ENCODE assay signal across 8 mouse cellular contexts in the genomic region with DNA sequence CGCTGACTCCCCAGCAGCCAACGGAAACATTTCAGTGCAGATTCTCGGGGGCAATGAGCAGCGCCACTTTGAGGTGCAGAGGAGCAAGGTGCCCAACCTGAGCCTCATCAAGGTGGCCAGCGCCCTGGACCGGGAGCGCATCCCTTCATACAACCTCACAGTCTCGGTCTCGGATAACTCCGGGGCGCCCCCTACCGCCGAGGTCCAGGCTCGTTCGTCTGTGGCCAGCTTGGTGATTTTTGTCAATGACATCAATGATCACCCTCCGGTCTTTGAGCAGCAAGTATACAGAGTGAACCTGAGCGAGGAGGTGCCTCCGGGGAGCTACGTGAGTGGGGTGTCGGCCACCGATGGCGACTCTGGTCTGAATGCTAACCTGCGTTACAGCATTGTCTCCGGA. TPM values are rescaled to one million over a fixed set of nuclear protein-coding genes. Genes with fewer than 3 reads are reported as not detected.
DNase-seq lines count a peak whose midpoint lies in the region; ATAC-seq and TF ChIP-seq lines count a peak whose summit lies in the region.

No protein-coding gene starts in this region.

- H3K27me3 ChIP-seq in hindbrain, embryonic 10.5 days (ENCODE audit: insufficient read depth, poor library complexity, severe bottlenecking) = peaks cover 28% of the 10 kb centered on the region; the same call in 1 of the 2 replicates
- H3K27me3 ChIP-seq in lung, postnatal 0 days (replicated peaks; ENCODE audit: insufficient read depth, low read length) = peaks cover 6% of the 10 kb centered on the region; the same call in 1 of the 2 replicates

- TF ChIP-seq EP300 in lung, postnatal 0 days (IDR thresholded peaks at IDR 0.05) = no peak

- H3K36me3 ChIP-seq in hindbrain, embryonic 10.5 days = peaks cover 51% of the 10 kb centered on the region
- no peaks in the 10 kb centered on the region for H3K36me3 ChIP-seq in lung, postnatal 0 days (ENCODE audit: insufficient read depth, low read length)

- H3K27ac ChIP-seq in hindbrain, embryonic 10.5 days = peak overlapping the region; percentile 94
- no peak overlapping the region for H3K27ac ChIP-seq in lung, postnatal 0 days (ENCODE audit: low read length)

- H3K9me3 ChIP-seq in hindbrain, embryonic 10.5 days = peaks cover 10% of the 10 kb centered on the region
- no peaks in the 10 kb centered on the region for H3K9me3 ChIP-seq in lung, postnatal 0 days (ENCODE audit: low read length)

- peaks cover 63% of the 10 kb centered on the region for H3K4me1 ChIP-seq in hindbrain, embryonic 10.5 days (replicated peaks)
- H3K4me1 ChIP-seq in lung, postnatal 0 days (ENCODE audit: insufficient read depth, low read depth, low read length) = peaks cover 10% of the 10 kb centered on the region; the same call in 1 of the 2 replicates

- H3K9ac ChIP-seq in lung, postnatal 0 days (replicated peaks; ENCODE audit: low read depth) = no peak overlapping the region

- peak overlapping the region; percentile 90 for H3K4me2 ChIP-seq in lung, postnatal 0 days (replicated peaks; ENCODE audit: low read depth, low read length)

- 16% methylated on average over 24 of the region's 24 CpGs for WGBS in hindbrain, embryonic 10.5 days
- 9% methylated on average over 24 of the region's 24 CpGs for WGBS in lung, postnatal 0 days

- DNase-seq in ZHBTc4 (ENCODE audit: low read depth, low spot score) = peak; percentile 65
- peak; percentile 53 for DNase-seq in cerebellum, adult 9-10 months
- peak; percentile 72 to 92 for DNase-seq in frontal cortex, adult 2 months (ENCODE audit: extremely low spot score in 1 of 2, low spot score in 1 of 2)
- DNase-seq in hindbrain, embryonic 10.5 days (ENCODE audit: low spot score) = peak; percentile 74
- DNase-seq in layer of hippocampus, postnatal 10 days (ENCODE audit: low spot score in 2 of 2) = peak; percentile 92 to 93
- peak; percentile 49 for DNase-seq in lung, postnatal 0 days (ENCODE audit: low spot score)
- peak; percentile 92 to 95 for DNase-seq in right cerebral cortex, adult 2 months (ENCODE audit: low spot score in 2 of 2)
- no peak for DNase-seq in MN1 (ENCODE audit: low spot score)

- ATAC-seq in lung, postnatal 0 days = no peak

- peak overlapping the region; percentile 69 for H3K4me3 ChIP-seq in hindbrain, embryonic 10.5 days
- peak overlapping the region; percentile 86 for H3K4me3 ChIP-seq in lung, postnatal 0 days (ENCODE audit: low read depth, low read length)

- peak; percentile 74 for TF ChIP-seq CTCF in lung, postnatal 0 days (IDR thresholded peaks at IDR 0.05)

RNA-seq across cellular contexts. Expression of a gene that starts 1.4 kb away (rescaled TPM):
- 2.9 and 3.4 TPM in 2 replicates for polyA plus RNA-seq in frontal cortex, adult 2 months (2012; rRNA removed)
- 6.6 and 10.3 TPM in 2 replicates for polyA plus RNA-seq in hindbrain, embryonic 10.5 days (2016; fragmentation: Nextera tagmentation; extraction: Ambion mirVana)
- 10 to 100 TPM; 44.6 to 46.4 TPM for total RNA-seq in layer of hippocampus, postnatal 10 days (2021)
- polyA plus RNA-seq in lung, postnatal 0 days (2015; fragmentation: Nextera tagmentation; extraction: Ambion mirVana) = 3.3 and 3.5 TPM in 2 replicates
